Mouse (Mus musculus): ENCODE data around the gene Zfp64. TPM values are rescaled to one million over a fixed set of nuclear protein-coding genes. Genes with fewer than 3 reads are reported as not detected.

Zfp64 gene
- polyA plus RNA-seq, 1 experiment from 2014 or later: 48.3 TPM

DNA sequence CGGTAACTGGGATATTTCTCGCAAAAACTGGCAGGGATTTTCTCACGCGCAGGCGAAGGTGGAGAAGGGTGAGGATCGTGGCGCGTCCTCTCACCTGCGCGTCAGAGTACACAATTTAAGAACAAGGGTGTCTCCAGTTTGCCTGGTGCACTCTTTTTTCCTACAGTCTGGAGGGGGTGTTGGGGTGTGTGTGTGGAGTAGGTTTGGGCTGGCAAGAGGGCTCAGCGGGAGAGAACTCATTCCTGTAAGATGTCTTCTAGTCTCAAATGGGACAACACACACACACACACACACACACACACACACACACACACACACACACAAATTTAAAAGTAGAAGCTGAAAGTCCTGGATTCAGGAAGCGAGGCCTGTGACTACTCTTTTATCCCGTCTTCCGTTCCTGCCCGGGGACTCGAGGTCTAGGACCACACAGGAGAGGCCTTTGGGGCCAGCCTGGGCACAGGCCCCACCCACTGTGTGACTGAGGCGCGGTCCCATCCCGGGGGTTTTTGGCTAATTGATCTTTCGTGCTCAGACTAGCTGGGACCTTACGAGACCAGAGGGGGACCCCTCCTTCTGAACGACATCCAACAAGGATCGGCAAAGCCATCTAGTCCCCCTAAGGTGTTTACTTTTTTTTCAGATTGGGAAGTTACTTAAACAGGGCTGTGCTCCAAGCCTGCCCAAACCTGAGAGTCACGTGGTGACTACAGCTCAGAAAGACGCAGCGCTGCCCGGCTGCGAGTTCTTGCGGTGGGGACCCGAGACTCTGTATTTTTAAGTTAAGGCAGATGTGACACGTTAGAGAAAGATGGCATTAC lies 42.3 kb downstream of the Zfp64 start:
- H3K27ac ChIP-seq: no peak overlapping the region
- H3K4me1 ChIP-seq: peaks cover 23% of the 10 kb centered on the region
- peak overlapping the region; percentile 98 for H3K4me2 ChIP-seq (replicated peaks)
- H3K27me3 ChIP-seq: peaks cover 37% of the 10 kb centered on the region
- ATAC-seq (ENCODE audit: insufficient number of reproducible peaks, insufficient read depth, low FRiP score, low TSS enrichment): no peak
- H3K9ac ChIP-seq: peak overlapping the region; percentile 40
- WGBS: 1% methylated on average over 31 of the region's 31 CpGs
- no peaks in the 10 kb centered on the region for H3K9me3 ChIP-seq
- H3K4me3 ChIP-seq: peak overlapping the region; percentile 52
- H3K36me3 ChIP-seq: no peaks in the 10 kb centered on the region

DNA sequence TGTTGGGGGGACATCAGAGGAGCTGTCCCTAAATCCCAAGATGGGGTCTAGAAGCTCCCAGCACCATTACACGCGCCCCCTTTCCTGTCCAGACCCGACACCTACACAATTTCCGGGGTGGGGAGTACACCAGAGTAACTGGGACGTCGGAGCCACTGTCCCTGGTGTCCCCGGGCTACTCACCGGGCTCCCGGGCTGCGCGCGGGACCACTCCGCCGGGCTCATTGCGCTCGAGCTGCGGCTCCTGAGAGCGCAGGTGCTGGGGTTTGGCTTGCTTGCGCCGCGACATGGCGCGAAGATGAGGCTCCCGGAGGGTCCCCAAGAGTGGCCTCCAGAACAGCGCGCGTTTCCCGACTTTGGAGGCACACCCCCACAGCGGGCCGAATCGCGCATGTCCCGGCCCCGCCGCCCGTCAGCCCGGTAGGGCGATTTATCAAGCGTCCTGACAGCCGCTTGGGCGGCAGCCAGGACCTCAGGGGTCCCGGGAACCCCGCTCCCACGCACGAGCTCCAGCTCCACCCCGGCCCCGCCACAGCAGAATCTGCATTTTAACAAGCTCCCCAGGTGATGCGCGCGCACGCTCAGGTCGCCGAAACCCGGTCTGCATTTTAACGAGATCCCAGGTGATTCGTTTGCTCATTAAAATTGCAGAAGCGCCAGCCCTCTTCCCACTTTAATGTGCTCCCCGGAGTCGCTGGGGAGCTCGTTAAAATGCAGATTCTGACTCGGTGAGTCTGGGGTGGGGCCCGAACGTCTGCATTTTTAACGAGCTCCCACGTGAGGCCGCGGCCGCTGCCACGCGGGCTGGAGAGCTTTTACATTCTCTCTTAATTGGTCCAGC lies 43.1 kb downstream of the Zfp64 start:
- peaks cover 23% of the 10 kb centered on the region for H3K4me1 ChIP-seq
- peak overlapping the region; percentile 98 for H3K4me2 ChIP-seq (replicated peaks)
- WGBS: under 1% methylated on average over 70 of the region's 70 CpGs
- H3K9ac ChIP-seq: peak overlapping the region; percentile 40
- peaks cover 37% of the 10 kb centered on the region for H3K27me3 ChIP-seq
- H3K9me3 ChIP-seq: no peaks in the 10 kb centered on the region
- H3K27ac ChIP-seq: no peak overlapping the region
- ATAC-seq (ENCODE audit: insufficient number of reproducible peaks, insufficient read depth, low FRiP score, low TSS enrichment): 0 out of 2 replicates have a peak, but pooled peaks have one; percentile 5
- no peaks in the 10 kb centered on the region for H3K36me3 ChIP-seq
- peak overlapping the region; percentile 52 for H3K4me3 ChIP-seq

DNA sequence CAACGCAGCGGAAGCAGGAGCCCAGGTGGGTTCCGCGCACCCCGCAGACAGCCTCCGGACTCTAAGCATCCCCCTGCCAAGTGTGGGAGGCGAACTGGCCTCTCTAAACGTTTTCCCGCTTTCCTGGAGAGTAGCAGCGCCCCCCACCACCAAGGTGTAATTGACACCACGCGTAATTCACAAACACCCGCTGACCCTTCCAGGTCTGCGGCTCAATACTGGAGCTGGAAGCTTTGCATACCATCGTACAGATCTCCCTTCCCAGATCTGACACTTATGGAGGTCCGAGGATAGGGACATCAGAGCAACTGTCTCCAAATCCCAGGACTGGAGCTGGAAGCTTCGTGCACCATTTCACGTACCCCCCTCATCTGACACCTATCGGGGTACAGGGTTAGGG lies 43.9 kb downstream of the Zfp64 start:
- Histone ChIP-seq H3K4me2 (replicated peaks) (peak overlapping the region; percentile 98), H3K27me3 (peaks cover 37% of the 10 kb centered on the region), H3K27ac (no peak overlapping the region), H3K9me3 (no peaks in the 10 kb centered on the region), H3K9ac (peak overlapping the region; percentile 40), H3K36me3 (no peaks in the 10 kb centered on the region), H3K4me1 (peaks cover 24% of the 10 kb centered on the region), H3K4me3 (peak overlapping the region; percentile 52)
- 2% methylated on average over 19 of the region's 19 CpGs for WGBS
- ATAC-seq (ENCODE audit: insufficient number of reproducible peaks, insufficient read depth, low FRiP score, low TSS enrichment): no peak

DNA sequence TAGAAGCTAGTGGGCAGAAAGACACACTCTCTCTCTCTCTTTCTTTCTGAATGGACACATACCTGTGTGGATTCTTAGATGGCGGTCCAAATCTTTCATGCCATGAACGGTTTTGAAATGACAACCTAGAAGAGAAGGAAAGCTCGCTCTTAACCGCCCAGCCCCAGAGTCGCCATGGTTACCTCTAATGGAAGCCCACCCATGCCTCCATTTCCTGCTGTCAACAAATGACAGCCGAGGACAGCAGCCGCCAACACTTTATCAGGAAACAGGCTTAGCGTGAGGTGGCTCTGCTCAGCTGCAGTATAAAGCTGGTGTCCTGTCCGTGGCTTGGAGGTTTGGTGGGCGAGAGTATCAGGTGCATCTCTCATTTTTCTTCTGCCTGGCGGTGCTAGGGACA lies 49.4 kb downstream of the Zfp64 start:
- Histone ChIP-seq H3K4me2 (replicated peaks) (no peak overlapping the region), H3K9me3 (no peaks in the 10 kb centered on the region), H3K4me3 (no peak overlapping the region), H3K9ac (no peak overlapping the region), H3K36me3 (no peaks in the 10 kb centered on the region), H3K4me1 (peaks cover 19% of the 10 kb centered on the region), H3K27ac (no peak overlapping the region), H3K27me3 (peaks cover 10% of the 10 kb centered on the region)
- ATAC-seq (ENCODE audit: insufficient number of reproducible peaks, insufficient read depth, low FRiP score, low TSS enrichment): no peak
- WGBS: 59% methylated on average over 11 of the region's 11 CpGs

DNA sequence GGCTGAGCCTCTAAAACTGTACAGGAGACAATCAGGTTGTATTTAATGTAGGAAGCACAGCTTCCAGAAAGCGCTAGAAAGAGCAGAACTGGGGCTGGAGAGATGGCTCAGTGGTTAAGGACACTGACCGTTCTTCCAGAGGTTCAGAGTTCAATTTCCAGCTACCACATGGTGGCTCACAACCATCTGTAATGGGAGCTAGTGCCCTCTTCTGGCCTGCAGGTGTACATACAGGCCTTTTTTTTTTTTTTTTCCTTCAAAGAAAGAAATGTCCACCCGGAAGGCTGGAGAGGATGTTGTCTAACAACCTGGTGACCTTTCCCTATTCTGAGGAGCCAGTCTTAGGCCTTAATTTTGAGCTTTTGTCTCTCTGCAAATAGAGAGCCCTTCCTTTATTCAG lies 50.5 kb downstream of the Zfp64 start:
- Histone ChIP-seq H3K4me3 (no peak overlapping the region), H3K36me3 (no peaks in the 10 kb centered on the region)
- WGBS: 80% methylated on average over 3 of the region's 3 CpGs

DNA sequence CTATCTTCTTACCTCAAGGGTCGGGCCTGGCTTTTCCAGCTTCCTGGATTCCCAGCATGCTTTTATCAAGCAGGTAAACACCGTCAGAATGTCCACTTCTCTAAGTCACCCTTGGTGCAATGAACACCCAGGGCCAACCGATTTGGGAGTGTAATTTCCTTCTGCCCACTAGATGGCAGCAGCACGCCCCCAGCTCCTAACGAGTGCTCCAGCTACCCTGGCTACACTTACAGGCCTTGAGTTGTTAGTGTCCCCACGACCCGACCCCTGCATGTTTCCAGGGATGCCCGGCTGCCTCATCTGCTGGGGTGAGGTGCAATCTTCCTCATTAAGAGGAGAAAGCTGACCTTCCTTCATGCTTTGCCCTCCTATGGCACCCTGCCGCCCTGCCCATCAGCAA lies 51.2 kb downstream of the Zfp64 start:
- no peaks in the 10 kb centered on the region for H3K9me3 ChIP-seq
- H3K4me1 ChIP-seq: peaks cover 15% of the 10 kb centered on the region
- H3K4me2 ChIP-seq (replicated peaks): no peak overlapping the region
- H3K9ac ChIP-seq: no peak overlapping the region
- peaks cover 3% of the 10 kb centered on the region; the same call in 1 of the 2 replicates for H3K36me3 ChIP-seq
- ATAC-seq (ENCODE audit: insufficient number of reproducible peaks, insufficient read depth, low FRiP score, low TSS enrichment): no peak
- no peak overlapping the region for H3K4me3 ChIP-seq
- WGBS: 14% methylated on average over 9 of the region's 9 CpGs
- H3K27me3 ChIP-seq: no peaks in the 10 kb centered on the region
- no peak overlapping the region for H3K27ac ChIP-seq

More for the DNA sequence above, 50.5 kb downstream of the Zfp64 start:
- Histone ChIP-seq H3K9me3 (no peaks in the 10 kb centered on the region), H3K4me1 (peaks cover 15% of the 10 kb centered on the region), H3K9ac (no peak overlapping the region), H3K27ac (no peak overlapping the region), H3K27me3 (no peaks in the 10 kb centered on the region), H3K4me2 (replicated peaks) (no peak overlapping the region)
- ATAC-seq (ENCODE audit: insufficient number of reproducible peaks, insufficient read depth, low FRiP score, low TSS enrichment): no peak

DNA sequence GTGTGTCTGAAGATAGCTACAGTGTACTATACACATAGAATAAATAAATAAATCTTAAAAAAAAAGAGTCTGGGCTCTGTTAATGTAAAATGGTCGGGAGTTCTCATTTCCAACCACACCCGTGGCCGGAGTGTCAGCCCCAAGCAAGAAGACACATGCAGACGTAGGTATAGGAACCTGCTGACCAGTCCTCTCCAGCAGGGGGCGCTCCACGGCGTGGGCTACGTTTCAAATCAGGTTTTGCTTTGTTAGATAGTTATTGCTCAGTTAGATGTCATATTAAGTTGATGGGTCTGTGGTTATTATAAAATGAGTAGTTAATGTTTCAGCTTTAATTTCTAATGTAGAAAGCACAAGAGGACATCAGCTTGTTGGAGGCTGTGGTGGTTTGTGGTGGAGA lies 52.8 kb downstream of the Zfp64 start:
- no peaks in the 10 kb centered on the region for H3K27me3 ChIP-seq
- H3K4me3 ChIP-seq: no peak overlapping the region
- no peaks in the 10 kb centered on the region for H3K9me3 ChIP-seq
- no peak overlapping the region for H3K27ac ChIP-seq
- H3K9ac ChIP-seq: no peak overlapping the region
- H3K4me1 ChIP-seq: peaks cover 15% of the 10 kb centered on the region
- peaks cover 9% of the 10 kb centered on the region; the same call in 1 of the 2 replicates for H3K36me3 ChIP-seq
- 22% methylated on average over 8 of the region's 8 CpGs for WGBS
- ATAC-seq (ENCODE audit: insufficient number of reproducible peaks, insufficient read depth, low FRiP score, low TSS enrichment): no peak
- H3K4me2 ChIP-seq (replicated peaks): no peak overlapping the region

DNA sequence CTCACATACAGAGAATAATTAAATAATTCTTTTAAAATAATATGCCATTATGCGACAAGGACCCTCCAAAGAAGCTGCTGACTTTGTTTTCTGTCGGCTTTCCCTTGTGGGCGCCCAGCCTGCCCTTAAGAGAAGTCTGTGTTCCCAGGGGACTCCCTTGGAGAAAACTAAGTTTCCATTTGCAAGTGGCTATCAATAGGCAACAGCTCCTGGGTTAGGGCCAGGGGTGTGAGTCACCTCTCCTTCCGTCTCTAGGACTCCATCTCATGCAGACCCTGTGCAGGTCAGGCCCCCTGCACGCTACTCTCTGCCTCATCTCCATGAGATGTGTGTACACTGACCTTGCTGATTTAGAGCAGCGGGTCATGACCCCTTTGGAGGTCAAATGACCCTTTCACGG lies 57.5 kb downstream of the Zfp64 start:
- ATAC-seq (ENCODE audit: insufficient number of reproducible peaks, insufficient read depth, low FRiP score, low TSS enrichment): no peak
- WGBS: 80% methylated on average over 7 of the region's 7 CpGs
- Histone ChIP-seq H3K4me3 (no peak overlapping the region), H3K4me2 (replicated peaks) (no peak overlapping the region), H3K9me3 (no peaks in the 10 kb centered on the region), H3K36me3 (peaks cover 9% of the 10 kb centered on the region; the same call in 1 of the 2 replicates), H3K9ac (no peak overlapping the region), H3K27ac (no peak overlapping the region), H3K27me3 (no peaks in the 10 kb centered on the region), H3K4me1 (no peaks in the 10 kb centered on the region)

DNA sequence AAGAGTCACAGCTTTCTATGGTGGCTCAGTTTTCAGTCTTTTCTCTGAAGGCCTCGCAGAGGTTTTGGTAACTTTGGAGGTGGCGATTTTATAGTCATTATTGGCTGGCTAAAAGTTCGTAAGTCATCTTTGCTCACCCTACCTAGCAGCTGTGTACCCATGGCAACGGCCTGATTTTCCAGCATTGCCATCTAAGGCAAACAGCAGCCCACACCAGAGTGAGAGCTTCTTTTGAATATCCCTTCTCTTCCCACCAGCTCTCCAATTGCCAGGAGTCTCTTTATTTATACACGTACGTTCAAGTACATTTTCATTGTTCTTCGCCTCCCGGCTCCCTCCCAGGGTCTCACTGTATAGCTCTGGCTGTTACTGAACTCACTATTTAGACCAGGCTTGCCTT lies 59.9 kb downstream of the Zfp64 start:
- Histone ChIP-seq H3K4me2 (replicated peaks) (no peak overlapping the region), H3K9ac (no peak overlapping the region), H3K4me1 (no peaks in the 10 kb centered on the region), H3K27ac (no peak overlapping the region), H3K27me3 (no peaks in the 10 kb centered on the region), H3K4me3 (no peak overlapping the region), H3K9me3 (no peaks in the 10 kb centered on the region), H3K36me3 (peaks cover 9% of the 10 kb centered on the region; the same call in 1 of the 2 replicates)
- ATAC-seq (ENCODE audit: insufficient number of reproducible peaks, insufficient read depth, low FRiP score, low TSS enrichment): no peak
- WGBS: 87% methylated on average over 8 of the region's 8 CpGs

DNA sequence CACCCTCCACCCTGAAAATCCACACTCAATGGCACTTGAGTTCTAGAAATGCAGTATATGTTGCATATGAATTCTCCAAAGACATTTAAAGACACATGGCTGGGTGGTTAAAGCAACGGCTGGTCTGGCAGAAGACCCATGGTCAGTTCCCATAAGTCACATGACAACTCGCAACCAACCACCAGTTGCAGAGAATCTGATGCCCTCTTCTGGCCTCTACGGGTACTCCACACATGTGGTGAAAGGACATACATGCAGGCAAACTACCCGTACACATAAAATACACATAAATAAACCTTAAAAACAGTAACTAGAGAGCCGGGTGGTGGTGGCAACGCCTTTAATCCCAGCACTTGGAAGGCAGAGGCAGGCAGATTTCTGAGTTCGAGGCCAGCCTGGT lies 60.6 kb downstream of the Zfp64 start:
- H3K9ac ChIP-seq: no peak overlapping the region
- no peak overlapping the region for H3K27ac ChIP-seq
- no peak overlapping the region for H3K4me2 ChIP-seq (replicated peaks)
- no peak overlapping the region for H3K4me3 ChIP-seq
- no peaks in the 10 kb centered on the region for H3K9me3 ChIP-seq
- WGBS: 89% methylated on average over 7 of the region's 7 CpGs
- no peaks in the 10 kb centered on the region for H3K27me3 ChIP-seq
- no peak for ATAC-seq (ENCODE audit: insufficient number of reproducible peaks, insufficient read depth, low FRiP score, low TSS enrichment)
- H3K36me3 ChIP-seq: peaks cover 8% of the 10 kb centered on the region; the same call in 1 of the 2 replicates
- no peaks in the 10 kb centered on the region for H3K4me1 ChIP-seq

DNA sequence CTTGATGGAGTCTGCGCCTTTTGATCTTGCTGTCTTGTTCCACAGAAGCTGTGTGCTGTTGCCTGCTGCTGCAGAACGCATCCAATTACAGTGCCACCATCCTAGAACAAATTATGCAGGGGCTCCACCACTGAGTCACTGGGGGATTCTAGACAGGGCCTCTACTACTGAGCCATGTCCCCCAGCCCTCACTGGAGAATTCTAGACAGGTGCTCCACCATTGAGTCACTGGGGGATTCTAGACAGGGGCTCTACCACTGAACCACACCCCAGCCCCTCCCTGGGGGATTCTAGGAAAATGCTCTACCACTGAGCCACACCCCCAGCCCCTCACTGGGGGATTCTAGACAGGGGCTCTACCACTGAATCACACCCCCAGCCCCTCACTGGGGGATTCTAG lies 63.3 kb downstream of the Zfp64 start:
- Histone ChIP-seq H3K27ac (no peak overlapping the region), H3K4me1 (no peaks in the 10 kb centered on the region), H3K36me3 (no peaks in the 10 kb centered on the region), H3K27me3 (no peaks in the 10 kb centered on the region), H3K4me2 (replicated peaks) (no peak overlapping the region), H3K4me3 (no peak overlapping the region), H3K9ac (no peak overlapping the region), H3K9me3 (no peaks in the 10 kb centered on the region)
- 82% methylated on average over 2 of the region's 2 CpGs for whole genome bisulfite sequencing
- no peak for ATAC-seq (ENCODE audit: insufficient number of reproducible peaks, insufficient read depth, low FRiP score, low TSS enrichment)

DNA sequence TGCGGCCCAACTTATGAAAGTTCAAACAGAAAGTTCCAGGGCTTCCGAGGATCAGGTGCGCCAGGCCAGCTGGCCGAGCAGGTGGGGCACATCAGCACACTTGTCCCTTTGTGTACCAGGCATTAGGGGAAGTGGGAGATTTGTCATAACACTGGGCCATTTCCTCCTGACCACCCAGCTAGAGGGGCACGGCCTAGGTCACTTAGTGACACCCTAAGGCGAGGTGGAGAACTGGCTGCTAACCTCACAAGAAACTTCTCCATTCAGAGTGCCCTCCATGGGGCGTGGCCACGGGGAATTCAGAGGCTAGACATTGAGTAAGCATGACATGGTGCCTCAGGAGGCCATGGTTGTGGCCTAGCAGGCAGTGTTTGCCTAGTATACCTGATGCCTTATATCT lies 70.7 kb downstream of the Zfp64 start:
- Histone ChIP-seq H3K4me2 (replicated peaks) (no peak overlapping the region), H3K36me3 (no peaks in the 10 kb centered on the region)
- 52% methylated on average over 8 of the region's 8 CpGs for WGBS

More for the DNA sequence above, 70.7 kb downstream of the Zfp64 start:
- H3K9me3 ChIP-seq: no peaks in the 10 kb centered on the region
- no peak for ATAC-seq (ENCODE audit: insufficient number of reproducible peaks, insufficient read depth, low FRiP score, low TSS enrichment)
- H3K4me3 ChIP-seq: no peak overlapping the region
- H3K27ac ChIP-seq: no peak overlapping the region
- H3K4me1 ChIP-seq: no peaks in the 10 kb centered on the region
- H3K27me3 ChIP-seq: no peaks in the 10 kb centered on the region
- H3K9ac ChIP-seq: no peak overlapping the region
